Mouse (Mus musculus): ENCODE data around the gene Hdhd5. TPM values are rescaled to one million over a fixed set of nuclear protein-coding genes. Genes with fewer than 3 reads are reported as not detected.
A peak's percentile ranks its signal among the peaks of the same experiment; 100 is the strongest.

Gene Hdhd5
- polyA plus RNA-seq, 1 experiment, result 25.3 TPM

GRCm38 (mm10) chr6:120519647-120520046 lies 11.5 kb downstream of the Hdhd5 start:
- TF ChIP-seq CTCF (IDR thresholded peaks at IDR 0.05; ENCODE audit: control insufficient read depth, insufficient read depth, low read length) (no peak), POLR2A (IDR thresholded peaks at IDR 0.05; ENCODE audit: borderline replicate concordance, control insufficient read depth, low read depth, low read length) (no peak)
- WGBS, result 88% methylated on average over 5 of the region's 5 CpGs
- peaks cover 1% of the 10 kb centered on the region; the same call in 1 of the 2 replicates for H3K4me1 ChIP-seq (ENCODE audit: control insufficient read depth, insufficient read depth, low read length)
- no peak overlapping the region for H3K4me3 ChIP-seq (replicated peaks; ENCODE audit: control insufficient read depth, low read depth, low read length)
- H3K27ac ChIP-seq (ENCODE audit: control insufficient read depth, insufficient read depth, low read depth, low read length, poor library complexity), result no peak overlapping the region

- peak overlapping the region; percentile 64; the same call in 1 of the 2 replicates for H3K27ac ChIP-seq (ENCODE audit: control insufficient read depth, insufficient read depth, low read depth, low read length, poor library complexity)
- TF ChIP-seq POLR2A (IDR thresholded peaks at IDR 0.05; ENCODE audit: borderline replicate concordance, control insufficient read depth, low read depth, low read length) (no peak), CTCF (IDR thresholded peaks at IDR 0.05; ENCODE audit: control insufficient read depth, insufficient read depth, low read length) (no peak)
- H3K4me1 ChIP-seq (ENCODE audit: control insufficient read depth, insufficient read depth, low read length), result peaks cover 1% of the 10 kb centered on the region; the same call in 1 of the 2 replicates
- WGBS, result 78% methylated on average over 5 of the region's 5 CpGs
- no peak overlapping the region for H3K4me3 ChIP-seq (replicated peaks; ENCODE audit: control insufficient read depth, low read depth, low read length)
Observed at GRCm38 (mm10) chr6:120517311-120517710, 13.8 kb downstream of the Hdhd5 start.

GRCm38 (mm10) chr6:120516879-120517278 lies 14.2 kb downstream of the Hdhd5 start:
- Histone ChIP-seq H3K27ac (ENCODE audit: control insufficient read depth, insufficient read depth, low read depth, low read length, poor library complexity) (peak overlapping the region; percentile 64), H3K4me3 (replicated peaks; ENCODE audit: control insufficient read depth, low read depth, low read length) (no peak overlapping the region), H3K4me1 (ENCODE audit: control insufficient read depth, insufficient read depth, low read length) (peaks cover 1% of the 10 kb centered on the region; the same call in 1 of the 2 replicates)
- TF ChIP-seq POLR2A (IDR thresholded peaks at IDR 0.05; ENCODE audit: borderline replicate concordance, control insufficient read depth, low read depth, low read length), result no peak
- no peak for TF ChIP-seq CTCF (IDR thresholded peaks at IDR 0.05; ENCODE audit: control insufficient read depth, insufficient read depth, low read length)
- 69% methylated on average over 6 of the region's 6 CpGs for WGBS

- H3K4me3 ChIP-seq (replicated peaks; ENCODE audit: control insufficient read depth, low read depth, low read length), result no peak overlapping the region
- peaks cover 1% of the 10 kb centered on the region; the same call in 1 of the 2 replicates for H3K4me1 ChIP-seq (ENCODE audit: control insufficient read depth, insufficient read depth, low read length)
- H3K27ac ChIP-seq (ENCODE audit: control insufficient read depth, insufficient read depth, low read depth, low read length, poor library complexity), result peak overlapping the region; percentile 64; the same call in 1 of the 2 replicates
- 58% methylated on average over 4 of the region's 4 CpGs for WGBS
- no peak for TF ChIP-seq CTCF (IDR thresholded peaks at IDR 0.05; ENCODE audit: control insufficient read depth, insufficient read depth, low read length)
Observed at GRCm38 (mm10) chr6:120516422-120516821, 14.7 kb downstream of the Hdhd5 start.

- 86% methylated on average over 6 of the region's 6 CpGs for WGBS
- TF ChIP-seq POLR2A (IDR thresholded peaks at IDR 0.05; ENCODE audit: borderline replicate concordance, control insufficient read depth, low read depth, low read length), result no peak
- no peak for TF ChIP-seq CTCF (IDR thresholded peaks at IDR 0.05; ENCODE audit: control insufficient read depth, insufficient read depth, low read length)
- Histone ChIP-seq H3K27ac (ENCODE audit: control insufficient read depth, insufficient read depth, low read depth, low read length, poor library complexity) (no peak overlapping the region), H3K4me1 (ENCODE audit: control insufficient read depth, insufficient read depth, low read length) (no peaks in the 10 kb centered on the region), H3K4me3 (replicated peaks; ENCODE audit: control insufficient read depth, low read depth, low read length) (no peak overlapping the region)
Observed at GRCm38 (mm10) chr6:120511212-120511611, 19.9 kb downstream of the Hdhd5 start.

- no peaks in the 10 kb centered on the region for H3K4me1 ChIP-seq (ENCODE audit: control insufficient read depth, insufficient read depth, low read length)
- no peak overlapping the region for H3K4me3 ChIP-seq (replicated peaks; ENCODE audit: control insufficient read depth, low read depth, low read length)
- 74% methylated on average over 8 of the region's 8 CpGs for WGBS
- H3K27ac ChIP-seq (ENCODE audit: control insufficient read depth, insufficient read depth, low read depth, low read length, poor library complexity), result no peak overlapping the region
- TF ChIP-seq POLR2A (IDR thresholded peaks at IDR 0.05; ENCODE audit: borderline replicate concordance, control insufficient read depth, low read depth, low read length), result no peak
- no peak for TF ChIP-seq CTCF (IDR thresholded peaks at IDR 0.05; ENCODE audit: control insufficient read depth, insufficient read depth, low read length)
Observed at GRCm38 (mm10) chr6:120510425-120510824, 20.7 kb downstream of the Hdhd5 start.

GRCm38 (mm10) chr6:120509975-120510374 lies 21.1 kb downstream of the Hdhd5 start:
- H3K4me1 ChIP-seq (ENCODE audit: control insufficient read depth, insufficient read depth, low read length), result no peaks in the 10 kb centered on the region
- H3K4me3 ChIP-seq (replicated peaks; ENCODE audit: control insufficient read depth, low read depth, low read length), result no peak overlapping the region
- WGBS, result 89% methylated on average over 7 of the region's 7 CpGs
- no peak overlapping the region for H3K27ac ChIP-seq (ENCODE audit: control insufficient read depth, insufficient read depth, low read depth, low read length, poor library complexity)
- TF ChIP-seq POLR2A (IDR thresholded peaks at IDR 0.05; ENCODE audit: borderline replicate concordance, control insufficient read depth, low read depth, low read length) (no peak), CTCF (IDR thresholded peaks at IDR 0.05; ENCODE audit: control insufficient read depth, insufficient read depth, low read length) (no peak)

GRCm38 (mm10) chr6:120508645-120509044 lies 22.5 kb downstream of the Hdhd5 start:
- H3K4me1 ChIP-seq (ENCODE audit: control insufficient read depth, insufficient read depth, low read length), result no peaks in the 10 kb centered on the region
- no peak overlapping the region for H3K27ac ChIP-seq (ENCODE audit: control insufficient read depth, insufficient read depth, low read depth, low read length, poor library complexity)
- TF ChIP-seq POLR2A (IDR thresholded peaks at IDR 0.05; ENCODE audit: borderline replicate concordance, control insufficient read depth, low read depth, low read length), result no peak
- no peak for TF ChIP-seq CTCF (IDR thresholded peaks at IDR 0.05; ENCODE audit: control insufficient read depth, insufficient read depth, low read length)
- no peak overlapping the region for H3K4me3 ChIP-seq (replicated peaks; ENCODE audit: control insufficient read depth, low read depth, low read length)
- 68% methylated on average over 4 of the region's 4 CpGs for WGBS

GRCm38 (mm10) chr6:120505531-120505930 lies 25.6 kb downstream of the Hdhd5 start:
- no peaks in the 10 kb centered on the region for H3K4me1 ChIP-seq (ENCODE audit: control insufficient read depth, insufficient read depth, low read length)
- H3K4me3 ChIP-seq (replicated peaks; ENCODE audit: control insufficient read depth, low read depth, low read length), result no peak overlapping the region
- TF ChIP-seq POLR2A (IDR thresholded peaks at IDR 0.05; ENCODE audit: borderline replicate concordance, control insufficient read depth, low read depth, low read length) (no peak), CTCF (IDR thresholded peaks at IDR 0.05; ENCODE audit: control insufficient read depth, insufficient read depth, low read length) (no peak)
- H3K27ac ChIP-seq (ENCODE audit: control insufficient read depth, insufficient read depth, low read depth, low read length, poor library complexity), result no peak overlapping the region
- 74% methylated on average over 4 of the region's 4 CpGs for WGBS
